Mouse (Mus musculus): ENCODE measurements at regions not wholly inside any gene's neighbourhood (a gene's known extent, or its start where the extent isn't known, plus 50 kb on each side); places are given as distances from the start of the nearest gene placed in this dataset.

GRCm38 (mm10) chrX:61046700-61047099, 138.7 kb downstream of the Cdr1 start:
- peak; percentile 4 for DNase-seq

DNA sequence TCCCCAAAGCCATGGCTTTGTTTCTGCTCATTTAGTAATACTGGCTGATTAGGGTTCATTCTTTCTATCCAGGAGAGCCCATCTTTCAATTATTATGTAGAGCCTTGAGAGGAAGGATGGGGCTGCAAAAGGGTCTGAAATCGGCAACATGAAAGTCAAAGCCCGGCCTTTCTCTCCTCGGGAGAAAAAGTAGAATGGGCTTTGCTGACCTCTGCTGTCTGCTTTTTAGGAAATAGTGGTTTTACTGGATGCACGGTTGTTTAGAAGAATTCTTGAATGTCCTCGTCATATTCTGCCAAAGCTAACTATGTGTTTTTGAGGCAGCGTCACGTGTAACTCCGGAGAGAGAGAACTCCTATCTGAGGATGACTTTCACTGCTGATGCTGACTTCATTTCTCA, 142.2 kb downstream of the Cdr1 start:
- no peak for DNase-seq
